Mouse (Mus musculus): Measurements from ENCODE around the gene Ror1. TPM values are rescaled to one million over a fixed set of nuclear protein-coding genes. Genes with fewer than 3 reads are reported as not detected.

Ror1 gene
- polyA plus RNA-seq (2015; fragmentation: Nextera tagmentation; extraction: Ambion mirVana) = 4.2 and 4.6 TPM in 2 replicates

GRCm38 (mm10) chr4:100095685-100096595 is at the start of gene Ror1:
Ror1 (plus strand) TSS chr4:100095791.

GRCm38 (mm10) chr4:100478592-100479321 is 383.2 kb downstream of the Ror1 start, which contains the start of gene Ube2u:
Ube2u (plus strand) TSS chr4:100478849.

Other genes starting within 250 kb of the Ror1 start
- 484 and 535 TPM in 2 replicates for gene Pgm1, start 166.4 kb upstream of the Ror1 start, polyA plus RNA-seq (2015; fragmentation: Nextera tagmentation; extraction: Ambion mirVana)
- 17.9 and 18.2 TPM in 2 replicates for gene Itgb3bp, start 166.0 kb upstream of the Ror1 start, polyA plus RNA-seq (2015; fragmentation: Nextera tagmentation; extraction: Ambion mirVana)